Mouse (Mus musculus) thymus, postnatal 4 days (tissue): Measurements from ENCODE around the gene Upk3bl.
"Not testable (repeated sequence)": the region's sequence is repeated elsewhere in the genome, so short reads cannot be mapped to it uniquely, and the experiment has no call there.

Source experiments
- DNase-seq: peaks from one replicate; pipeline ENCODE4 v3.0.0; 2021

Upk3bl gene

GRCm38 (mm10) chr5:136088821-136089575, 34.7 kb downstream of the Upk3bl start:
- DNase-seq: peak; percentile 60

GRCm38 (mm10) chr5:136091927-136092326, 37.6 kb downstream of the Upk3bl start:
- peak; percentile 68 for DNase-seq

GRCm38 (mm10) chr5:136094249-136095010, 40.1 kb downstream of the Upk3bl start:
- no peak for DNase-seq

GRCm38 (mm10) chr5:136095089-136095488, 40.8 kb downstream of the Upk3bl start:
- DNase-seq: no peak

- no peak for DNase-seq
Observed at GRCm38 (mm10) chr5:136098536-136098935, 44.2 kb downstream of the Upk3bl start.

- peak; percentile 87 for DNase-seq
Observed at GRCm38 (mm10) chr5:136102099-136102820, 48.0 kb downstream of the Upk3bl start.

GRCm38 (mm10) chr5:136104511-136104910, 50.2 kb downstream of the Upk3bl start:
- DNase-seq: peak; percentile 72

- DNase-seq: no peak
Observed at GRCm38 (mm10) chr5:136108486-136108885, 54.2 kb downstream of the Upk3bl start.

GRCm38 (mm10) chr5:136109042-136109441, 54.8 kb downstream of the Upk3bl start:
- no peak for DNase-seq

- DNase-seq: not testable (repeated sequence)
Observed at GRCm38 (mm10) chr5:136113546-136113945, 59.3 kb downstream of the Upk3bl start.
